Mouse (Mus musculus) cerebellum, adult 2 months (tissue): ENCODE data around the gene Gm10037.
"Not testable (repeated sequence)": the region's sequence is repeated elsewhere in the genome, so short reads cannot be mapped to it uniquely, and the experiment has no call there.

Experiments
- CTCF ChIP-seq: fragments of 200-500 bp; IDR thresholded peaks from 2 replicates; pipeline ENCODE4 v1.5.1; 2011; ENCODE audit warnings: low read depth, mild to moderate bottlenecking, control low read depth, low read length, moderate library complexity, borderline replicate concordance; ENCODE audit not compliant: insufficient read depth
- POLR2A ChIP-seq: fragments of 200-500 bp; IDR thresholded peaks from 2 replicates; pipeline ENCODE4 v1.6.1; 2011; ENCODE audit warnings: low read length, control low read depth, borderline replicate concordance; ENCODE audit not compliant: insufficient read depth

DNA sequence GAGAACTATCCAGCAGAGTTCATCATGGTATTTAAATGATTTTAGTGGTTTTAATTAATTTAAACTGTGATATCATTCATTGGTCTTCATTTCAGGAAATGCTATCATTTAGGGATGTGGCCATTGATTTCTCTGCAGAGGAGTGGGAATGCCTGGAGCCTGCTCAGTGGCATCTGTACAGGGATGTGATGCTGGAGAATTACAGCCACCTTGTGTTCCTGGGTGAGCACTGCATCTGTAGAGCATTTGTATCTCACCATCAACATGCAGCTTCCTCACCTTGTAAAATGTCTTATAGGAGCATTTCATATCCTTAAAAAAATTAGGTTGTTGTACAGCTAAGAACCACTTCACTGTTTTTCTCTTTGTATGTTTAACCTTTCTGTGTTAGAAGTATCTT lies 2.2 kb downstream of the Gm10037 start:
- TF ChIP-seq POLR2A, CTCF: not testable (repeated sequence)
